Mouse (Mus musculus): ENCODE results near the gene Mpp2.

Gene Mpp2

GRCm38 (mm10) chr11:102083193-102083592 lies 5.1 kb downstream of the Mpp2 start:
- in situ Hi-C loops (cut with MboI; ENCODE audit: low pct_unique_long_range_greater_than_20kb in 1 of 2, low sequenced_read_pairs in 2 of 2, unreplicated experiment in 1 of 2): no loop called here

GRCm38 (mm10) chr11:102082322-102082721 lies 6.0 kb downstream of the Mpp2 start:
- in situ Hi-C loops (cut with MboI; ENCODE audit: low pct_unique_long_range_greater_than_20kb in 1 of 2, low sequenced_read_pairs in 2 of 2, unreplicated experiment in 1 of 2): no loop called here

- in situ Hi-C loops (cut with MboI; ENCODE audit: low pct_unique_long_range_greater_than_20kb in 1 of 2, low sequenced_read_pairs in 2 of 2, unreplicated experiment in 1 of 2): no loop called here
These were observed 14.6 kb downstream of the Mpp2 start for GRCm38 (mm10) chr11:102073722-102074121.

GRCm38 (mm10) chr11:102072729-102073128 lies 15.6 kb downstream of the Mpp2 start:
- in situ Hi-C loops (cut with MboI; ENCODE audit: low pct_unique_long_range_greater_than_20kb in 1 of 2, low sequenced_read_pairs in 2 of 2, unreplicated experiment in 1 of 2): no loop called here

GRCm38 (mm10) chr11:102070426-102070825 lies 17.9 kb downstream of the Mpp2 start:
- in situ Hi-C loops (cut with MboI; ENCODE audit: low pct_unique_long_range_greater_than_20kb in 1 of 2, low sequenced_read_pairs in 2 of 2, unreplicated experiment in 1 of 2): no loop called here

GRCm38 (mm10) chr11:102069633-102070032 lies 18.7 kb downstream of the Mpp2 start:
- in situ Hi-C loops (cut with MboI; ENCODE audit: low pct_unique_long_range_greater_than_20kb in 1 of 2, low sequenced_read_pairs in 2 of 2, unreplicated experiment in 1 of 2): loop anchor here in 1 of 2 experiments (10.0 kb wide), 1 partner anchor 75 kb away; the partner anchor contains the start of gene Nags

GRCm38 (mm10) chr11:102068969-102069368 lies 19.3 kb downstream of the Mpp2 start:
- in situ Hi-C loops (cut with MboI; ENCODE audit: low pct_unique_long_range_greater_than_20kb in 1 of 2, low sequenced_read_pairs in 2 of 2, unreplicated experiment in 1 of 2): loop anchor here in 1 of 2 experiments (10.0 kb wide), 1 partner anchor 76 kb away; the partner anchor contains the start of gene Nags

- in situ Hi-C loops (cut with MboI; ENCODE audit: low pct_unique_long_range_greater_than_20kb in 1 of 2, low sequenced_read_pairs in 2 of 2, unreplicated experiment in 1 of 2): loop anchor here in 1 of 2 experiments (10.0 kb wide), 1 partner anchor 82 kb away; the partner anchor contains the start of gene Nags
These were observed 25.2 kb downstream of the Mpp2 start for GRCm38 (mm10) chr11:102063076-102063475.

GRCm38 (mm10) chr11:102061941-102062473 lies 26.3 kb downstream of the Mpp2 start:
- in situ Hi-C loops (cut with MboI; ENCODE audit: low pct_unique_long_range_greater_than_20kb in 1 of 2, low sequenced_read_pairs in 2 of 2, unreplicated experiment in 1 of 2): loop anchor here in 1 of 2 experiments (10.0 kb wide), 1 partner anchor 83 kb away; the partner anchor contains the start of gene Nags

- in situ Hi-C loops (cut with MboI; ENCODE audit: low pct_unique_long_range_greater_than_20kb in 1 of 2, low sequenced_read_pairs in 2 of 2, unreplicated experiment in 1 of 2): loop anchor here in 1 of 2 experiments (10.0 kb wide), 1 partner anchor 83 kb away; the partner anchor contains the start of gene Nags
These were observed 26.9 kb downstream of the Mpp2 start for GRCm38 (mm10) chr11:102061236-102061940.

- in situ Hi-C loops (cut with MboI; ENCODE audit: low pct_unique_long_range_greater_than_20kb in 1 of 2, low sequenced_read_pairs in 2 of 2, unreplicated experiment in 1 of 2): no loop called here
These were observed 34.5 kb downstream of the Mpp2 start for GRCm38 (mm10) chr11:102053847-102054246.

- in situ Hi-C loops (cut with MboI; ENCODE audit: low pct_unique_long_range_greater_than_20kb in 1 of 2, low sequenced_read_pairs in 2 of 2, unreplicated experiment in 1 of 2): no loop called here
These were observed 35.1 kb downstream of the Mpp2 start for GRCm38 (mm10) chr11:102053183-102053582.

- in situ Hi-C loops (cut with MboI; ENCODE audit: low pct_unique_long_range_greater_than_20kb in 1 of 2, low sequenced_read_pairs in 2 of 2, unreplicated experiment in 1 of 2): no loop called here
These were observed 35.6 kb downstream of the Mpp2 start for GRCm38 (mm10) chr11:102052697-102053096.

- in situ Hi-C loops (cut with MboI; ENCODE audit: low pct_unique_long_range_greater_than_20kb in 1 of 2, low sequenced_read_pairs in 2 of 2, unreplicated experiment in 1 of 2): no loop called here
These were observed 36.4 kb downstream of the Mpp2 start for GRCm38 (mm10) chr11:102051954-102052353.

- in situ Hi-C loops (cut with MboI; ENCODE audit: low pct_unique_long_range_greater_than_20kb in 1 of 2, low sequenced_read_pairs in 2 of 2, unreplicated experiment in 1 of 2): no loop called here
These were observed 36.8 kb downstream of the Mpp2 start for GRCm38 (mm10) chr11:102051541-102051940.

GRCm38 (mm10) chr11:102049875-102050482 lies 38.3 kb downstream of the Mpp2 start:
- in situ Hi-C loops (cut with MboI; ENCODE audit: low pct_unique_long_range_greater_than_20kb in 1 of 2, low sequenced_read_pairs in 2 of 2, unreplicated experiment in 1 of 2): no loop called here

- in situ Hi-C loops (cut with MboI; ENCODE audit: low pct_unique_long_range_greater_than_20kb in 1 of 2, low sequenced_read_pairs in 2 of 2, unreplicated experiment in 1 of 2): no loop called here
These were observed 41.7 kb downstream of the Mpp2 start for GRCm38 (mm10) chr11:102046607-102047006.

GRCm38 (mm10) chr11:102044691-102045212 lies 43.6 kb downstream of the Mpp2 start:
- in situ Hi-C loops (cut with MboI; ENCODE audit: low pct_unique_long_range_greater_than_20kb in 1 of 2, low sequenced_read_pairs in 2 of 2, unreplicated experiment in 1 of 2): no loop called here

GRCm38 (mm10) chr11:102043381-102043780 lies 44.9 kb downstream of the Mpp2 start:
- in situ Hi-C loops (cut with MboI; ENCODE audit: low pct_unique_long_range_greater_than_20kb in 1 of 2, low sequenced_read_pairs in 2 of 2, unreplicated experiment in 1 of 2): no loop called here
